Mouse (Mus musculus): Measurements from ENCODE around the gene Khdrbs2.

DNA sequence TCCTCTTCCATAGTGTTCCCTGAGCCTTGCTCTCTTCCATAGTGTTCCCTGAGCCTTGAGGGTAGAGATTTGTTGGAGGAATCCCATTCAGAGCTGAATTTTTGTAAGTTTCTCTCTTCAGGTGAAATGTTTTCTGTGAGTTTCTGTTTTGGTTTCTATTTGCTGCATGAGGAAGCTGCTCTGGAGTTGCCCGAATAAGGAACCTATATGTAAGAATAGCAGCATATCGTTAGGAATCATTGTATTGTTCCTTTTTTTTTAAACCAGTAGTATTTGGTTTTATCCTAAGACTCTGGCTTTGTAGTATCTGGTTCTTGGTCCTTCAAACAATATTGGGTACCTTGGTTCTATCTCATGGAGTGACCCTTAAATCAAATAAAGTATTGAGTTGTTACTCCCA, 77.1 kb downstream of the Khdrbs2 start:
- TF ChIP-seq CTCF (IDR thresholded peaks at IDR 0.05; ENCODE audit: borderline replicate concordance, insufficient read depth, low read length) (no peak), POLR2A (IDR thresholded peaks at IDR 0.05; ENCODE audit: low read depth, low read length) (no peak)

Measured in embryonic fibroblast, embryonic 13.5 days (primary cell).